Mouse (Mus musculus): ENCODE results near the gene Hand1. TPM values are rescaled to one million over a fixed set of nuclear protein-coding genes. Genes with fewer than 3 reads are reported as not detected.
"Not testable (repeated sequence)": the region's sequence is repeated elsewhere in the genome, so short reads cannot be mapped to it uniquely, and the experiment has no call there.

Gene Hand1
- total RNA-seq (2021) = not detected
- long read RNA-seq, experiment 1 = 0 reads
- long read RNA-seq, experiment 2 = 0 reads

DNA sequence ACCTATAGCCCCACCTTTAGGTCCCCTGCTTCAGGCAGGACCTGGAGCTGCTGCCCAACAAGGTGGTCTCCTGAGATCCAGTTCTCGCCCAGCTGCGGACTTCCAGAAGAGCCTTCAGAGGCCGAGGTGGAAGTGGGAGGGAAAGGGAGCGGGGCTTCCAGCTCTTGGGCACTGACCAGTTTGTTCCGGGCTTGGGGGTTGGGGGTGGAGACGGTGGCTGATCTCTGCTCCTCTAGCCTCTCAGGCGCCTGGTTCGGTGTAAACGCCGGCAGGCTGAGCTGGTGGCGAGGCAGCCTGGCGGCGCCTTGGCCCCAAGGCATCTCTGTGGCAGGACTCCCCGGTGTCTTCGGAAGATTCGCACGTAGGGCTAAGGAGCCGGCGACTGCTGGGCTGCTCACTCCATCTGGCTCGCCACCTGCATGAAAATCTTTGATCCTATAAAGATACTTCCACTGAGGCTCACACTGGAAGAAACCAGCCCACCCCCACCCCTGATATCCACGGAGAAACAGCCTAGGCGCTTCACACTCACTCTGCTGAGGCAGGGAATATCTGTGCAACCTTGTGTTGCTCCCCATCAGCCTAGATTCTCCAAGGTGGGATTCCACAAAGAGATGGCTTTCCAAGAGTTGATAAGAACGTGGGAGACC is at the start of gene Hand1:
Gene Hand1 (minus strand): TSS at position 267 of the 650 bp plus-strand sequence.
- TF ChIP-seq CTCF (conservative IDR thresholded peaks at IDR 0.05) = no peak
- H3K27ac ChIP-seq = no peak within 1 kb of the TSS
- no peak within 1 kb of the TSS for H3K4me3 ChIP-seq
- no peak for DNase-seq (ENCODE audit: low spot score in 2 of 2)

DNA sequence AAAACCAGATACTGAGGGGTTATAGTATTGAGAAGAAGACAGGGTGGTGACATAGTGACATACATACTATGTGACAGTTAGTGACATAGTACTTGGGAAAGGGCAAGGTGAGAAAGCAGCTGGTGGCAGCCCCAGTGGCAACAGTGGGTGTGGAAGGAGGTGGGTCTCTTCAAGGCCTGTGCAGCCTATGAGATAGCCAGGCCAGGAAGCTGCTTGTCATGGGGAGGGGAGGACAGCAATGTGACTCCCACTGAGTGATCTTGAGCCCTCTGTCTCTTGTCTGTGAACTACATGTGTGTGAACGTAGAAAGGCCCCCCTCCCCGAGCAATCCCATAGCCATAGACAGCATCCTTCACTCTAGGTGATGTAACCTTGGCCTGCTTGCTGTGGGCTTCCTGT is 43.5 kb upstream of the Hand1 start:
- Histone ChIP-seq H3K4me3 (no peak overlapping the region), H3K27ac (no peak overlapping the region)
- TF ChIP-seq CTCF (conservative IDR thresholded peaks at IDR 0.05) = no peak
- no peak for DNase-seq (ENCODE audit: low spot score in 2 of 2)

DNA sequence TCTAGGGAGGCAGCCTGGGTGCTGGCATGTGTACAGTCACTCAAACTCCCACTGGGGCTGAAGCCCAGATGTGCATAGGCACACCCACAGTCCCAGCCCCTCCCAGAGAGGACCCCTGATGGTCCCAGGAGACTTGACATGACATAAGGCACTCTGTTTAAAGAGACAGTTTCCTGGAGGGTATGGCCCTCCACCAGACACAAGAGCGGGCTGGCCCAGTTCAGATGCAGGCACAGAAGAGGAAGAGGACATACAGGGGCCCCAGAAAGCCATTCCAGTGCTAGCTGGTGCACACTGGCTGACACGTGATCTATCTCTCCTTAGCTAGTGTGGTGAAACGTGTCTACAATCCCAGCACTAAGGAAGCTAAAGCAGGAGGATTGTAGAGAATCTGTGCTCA is 40.4 kb upstream of the Hand1 start:
- TF ChIP-seq CTCF (conservative IDR thresholded peaks at IDR 0.05) = no peak
- no peak overlapping the region for H3K27ac ChIP-seq
- DNase-seq (ENCODE audit: low spot score in 2 of 2) = no peak
- H3K4me3 ChIP-seq = no peak overlapping the region

DNA sequence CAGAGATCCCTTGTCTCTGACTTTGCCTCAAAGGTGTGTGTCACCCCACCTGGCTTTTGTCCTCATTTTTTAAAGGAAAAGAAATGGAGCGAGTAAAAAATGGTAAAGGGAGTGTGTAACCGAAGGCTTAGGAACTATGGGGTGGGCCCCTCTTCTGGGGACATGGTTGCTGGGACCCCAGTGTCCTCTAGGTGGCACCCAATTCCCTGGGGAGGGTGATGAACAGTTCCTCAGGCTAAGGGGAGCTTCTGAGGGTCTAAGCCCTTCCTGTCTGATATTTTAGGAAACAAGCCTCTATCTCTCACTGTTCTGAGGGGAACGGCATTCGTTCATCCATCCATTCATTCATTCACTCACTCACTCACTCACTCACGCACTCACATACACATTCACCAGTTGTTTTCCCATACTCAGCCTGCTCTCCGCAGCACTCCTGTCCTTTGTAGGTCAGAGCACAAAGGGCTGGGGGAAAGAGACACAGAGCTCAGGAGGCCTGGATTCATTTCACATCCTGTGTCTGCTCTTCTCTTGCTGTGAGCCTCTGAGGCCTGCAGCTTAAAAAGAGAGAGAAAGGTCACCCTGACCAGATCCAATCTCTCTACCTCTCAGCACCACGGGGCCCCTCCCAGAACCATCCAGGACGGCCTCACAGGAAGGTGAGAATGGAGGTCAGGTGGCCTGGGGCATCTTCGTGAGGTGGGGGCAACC is 36.3 kb upstream of the Hand1 start:
- Histone ChIP-seq H3K27ac (no peak overlapping the region), H3K4me3 (no peak overlapping the region)
- peak; percentile 85 for TF ChIP-seq CTCF (conservative IDR thresholded peaks at IDR 0.05)
- DNase-seq (ENCODE audit: low spot score in 2 of 2) = peak in 1 of 2 experiments; percentile 17

DNA sequence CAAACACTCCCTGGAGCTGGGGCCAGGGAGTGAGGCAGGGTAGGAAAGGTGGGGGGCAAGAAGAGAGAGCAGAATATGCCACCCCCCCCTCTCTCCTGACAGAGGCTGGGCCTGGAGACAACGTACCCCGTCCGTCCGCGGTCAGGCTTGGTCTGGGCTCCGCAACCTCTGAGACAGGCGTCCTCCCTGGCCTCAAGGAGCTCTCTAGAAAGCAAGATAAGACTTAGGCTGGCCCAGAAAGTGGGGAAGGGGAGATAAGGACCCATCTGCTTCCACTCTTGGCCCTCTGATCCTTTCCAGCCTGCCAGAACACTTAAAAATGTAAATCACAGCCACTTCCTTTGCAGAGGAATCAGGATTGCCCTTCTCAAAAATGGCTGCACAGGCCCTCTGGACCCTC is 33.8 kb upstream of the Hand1 start:
- TF ChIP-seq CTCF (conservative IDR thresholded peaks at IDR 0.05) = no peak

DNA sequence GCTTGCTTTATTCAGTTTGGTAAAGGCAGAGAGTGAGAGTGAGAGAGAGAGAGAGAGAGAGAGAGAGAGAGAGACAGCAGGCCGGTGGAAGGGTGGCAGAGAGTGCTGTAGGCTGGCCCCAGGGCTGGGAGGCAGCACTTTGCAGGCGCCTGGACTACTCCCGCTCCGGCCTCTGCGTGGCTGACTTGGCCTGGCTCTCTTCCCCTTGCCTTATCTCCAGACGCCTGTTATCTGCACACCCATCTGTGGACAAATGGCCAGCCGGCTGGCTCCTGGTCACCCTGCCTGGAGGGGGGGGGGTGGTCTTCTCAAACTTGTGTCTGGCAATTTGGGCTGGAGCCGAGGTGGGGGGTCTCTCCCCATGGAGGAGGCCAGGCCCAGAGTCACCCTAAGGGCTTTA is 32.0 kb upstream of the Hand1 start:
- H3K4me3 ChIP-seq = no peak overlapping the region
- H3K27ac ChIP-seq = no peak overlapping the region
- no peak for TF ChIP-seq CTCF (conservative IDR thresholded peaks at IDR 0.05)
- no peak for DNase-seq (ENCODE audit: low spot score in 2 of 2)

More for the DNA sequence above, 33.8 kb upstream of the Hand1 start:
- DNase-seq (ENCODE audit: low spot score in 2 of 2) = no peak
- Histone ChIP-seq H3K27ac (no peak overlapping the region), H3K4me3 (no peak overlapping the region)

DNA sequence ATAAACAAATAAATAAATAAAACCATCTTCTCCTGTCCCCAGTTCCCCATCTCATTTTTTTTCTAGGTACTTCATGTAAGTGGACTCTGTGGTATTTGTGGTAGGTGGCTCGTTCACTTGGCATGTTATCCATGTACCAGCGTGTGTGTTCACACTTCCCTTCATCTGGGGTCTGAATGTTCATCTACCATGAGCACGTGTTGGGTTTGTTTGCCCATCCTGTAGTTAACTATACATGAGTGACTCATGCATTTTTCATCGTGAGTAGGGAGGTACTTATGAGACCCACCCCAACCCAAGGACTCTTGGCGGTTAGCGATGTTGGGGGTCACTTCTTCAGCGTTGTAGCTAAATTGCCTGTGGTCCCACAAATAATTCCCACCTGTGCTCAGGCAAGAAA is 29.5 kb upstream of the Hand1 start:
- no peak for TF ChIP-seq CTCF (conservative IDR thresholded peaks at IDR 0.05)
- H3K4me3 ChIP-seq = no peak overlapping the region
- no peak for DNase-seq (ENCODE audit: low spot score in 2 of 2)
- H3K27ac ChIP-seq = no peak overlapping the region

DNA sequence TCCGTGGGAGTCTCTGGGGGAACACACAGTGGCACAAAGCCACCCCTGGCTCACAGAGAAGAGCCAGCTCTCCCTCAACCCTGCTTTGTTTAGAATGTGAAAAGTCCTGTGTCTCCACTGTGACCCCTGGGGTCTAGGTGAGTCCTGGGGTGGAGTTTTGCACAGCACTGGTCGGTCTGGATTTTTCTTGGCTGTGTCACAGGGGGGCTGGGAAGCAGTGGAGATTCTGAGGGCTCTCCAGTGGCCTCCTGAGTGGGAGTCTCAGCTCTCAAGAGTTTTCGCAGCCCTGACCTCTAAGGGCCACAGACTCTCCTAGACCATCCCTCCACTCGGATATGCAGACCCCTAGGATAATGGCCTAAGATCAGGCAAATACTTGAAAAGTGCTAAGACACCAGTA is 25.1 kb upstream of the Hand1 start:
- Histone ChIP-seq H3K27ac (no peak overlapping the region), H3K4me3 (no peak overlapping the region)
- no peak for TF ChIP-seq CTCF (conservative IDR thresholded peaks at IDR 0.05)
- DNase-seq (ENCODE audit: low spot score in 2 of 2) = no peak

DNA sequence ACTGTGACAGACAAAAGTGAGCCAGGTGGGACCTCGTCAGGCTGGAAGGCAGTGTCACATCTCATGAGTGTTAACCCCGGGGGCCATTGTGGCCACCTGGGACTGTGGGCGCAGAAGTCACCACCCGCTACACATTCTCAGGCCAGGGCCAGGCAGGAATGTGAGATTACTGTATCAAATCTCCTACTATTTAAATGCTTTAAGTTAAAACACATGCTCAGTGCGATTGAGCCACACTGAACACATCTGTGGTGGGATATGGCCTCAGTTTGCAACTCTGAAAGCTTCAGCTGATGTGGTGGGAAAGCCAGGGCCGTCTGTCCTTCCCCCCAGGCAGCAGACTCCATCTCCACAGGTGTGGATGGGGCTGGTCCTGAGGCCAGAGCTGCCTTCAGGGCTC is 21.0 kb upstream of the Hand1 start:
- H3K27ac ChIP-seq = no peak overlapping the region
- no peak for DNase-seq (ENCODE audit: low spot score in 2 of 2)
- TF ChIP-seq CTCF (conservative IDR thresholded peaks at IDR 0.05) = no peak
- H3K4me3 ChIP-seq = no peak overlapping the region

DNA sequence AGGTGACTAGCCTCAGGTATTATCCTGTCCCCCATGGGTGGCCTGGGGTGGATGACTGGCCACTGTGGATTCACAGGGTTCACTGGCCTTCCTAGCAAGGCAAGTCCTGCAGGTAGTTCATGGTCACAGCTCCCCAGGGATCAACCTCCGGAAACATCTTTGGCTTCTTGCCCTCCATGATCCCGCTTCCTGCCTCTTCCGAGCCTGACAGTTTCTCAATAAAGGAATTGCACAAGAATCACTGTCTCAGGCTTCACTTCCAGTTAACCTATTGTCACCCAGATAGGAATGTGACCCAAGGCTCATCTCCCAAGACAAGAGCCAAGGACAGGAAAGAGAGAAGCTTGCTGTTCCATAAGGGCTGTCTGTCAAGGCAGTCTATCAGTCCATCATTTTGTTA is 18.3 kb upstream of the Hand1 start:
- no peak for DNase-seq (ENCODE audit: low spot score in 2 of 2)
- no peak for TF ChIP-seq CTCF (conservative IDR thresholded peaks at IDR 0.05)

DNA sequence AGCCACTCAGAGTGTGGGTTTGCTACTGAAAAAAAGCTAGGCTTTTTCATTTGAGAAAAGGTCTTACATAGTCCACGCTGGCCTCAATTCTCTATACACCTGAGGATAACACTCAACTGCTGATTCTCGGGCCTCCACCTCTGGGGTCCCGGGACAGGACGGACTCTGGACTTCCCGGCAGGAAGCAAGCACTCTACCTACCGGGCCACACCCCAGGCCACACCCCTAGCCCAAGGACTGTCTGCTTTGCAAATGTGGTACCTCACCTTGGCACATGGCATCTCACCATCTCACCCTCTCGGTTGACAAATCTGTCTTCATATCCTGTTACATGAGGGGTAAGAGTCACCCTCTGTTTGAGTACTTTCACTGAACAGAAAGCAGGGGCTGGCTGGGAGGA is 17.7 kb upstream of the Hand1 start:
- DNase-seq (ENCODE audit: low spot score in 2 of 2) = no peak
- no peak overlapping the region for H3K4me3 ChIP-seq
- no peak overlapping the region for H3K27ac ChIP-seq
- no peak for TF ChIP-seq CTCF (conservative IDR thresholded peaks at IDR 0.05)

More for the DNA sequence above, 18.3 kb upstream of the Hand1 start:
- Histone ChIP-seq H3K4me3 (no peak overlapping the region), H3K27ac (no peak overlapping the region)

DNA sequence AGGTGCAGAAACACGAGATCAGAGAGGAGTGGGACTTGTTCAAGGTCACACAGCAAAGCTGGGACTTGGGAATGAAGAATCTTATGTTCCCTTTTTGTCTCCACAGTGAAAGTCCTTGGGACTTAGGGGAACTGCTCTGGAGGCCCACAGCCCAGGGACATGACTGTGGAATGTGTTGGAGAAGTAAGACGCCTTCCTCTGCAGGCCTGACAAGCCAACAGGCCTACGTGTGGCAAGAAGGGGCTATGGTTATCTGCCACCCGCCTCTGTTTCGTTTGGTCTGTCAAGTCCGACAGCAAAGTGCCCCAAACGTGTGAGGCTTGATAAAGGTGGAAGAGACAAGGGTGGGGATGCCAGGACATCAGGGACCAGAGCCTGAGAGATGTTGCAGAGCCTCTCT is 14.8 kb upstream of the Hand1 start:
- no peak for DNase-seq (ENCODE audit: low spot score in 2 of 2)
- TF ChIP-seq CTCF (conservative IDR thresholded peaks at IDR 0.05) = no peak
- Histone ChIP-seq H3K4me3 (no peak overlapping the region), H3K27ac (no peak overlapping the region)

DNA sequence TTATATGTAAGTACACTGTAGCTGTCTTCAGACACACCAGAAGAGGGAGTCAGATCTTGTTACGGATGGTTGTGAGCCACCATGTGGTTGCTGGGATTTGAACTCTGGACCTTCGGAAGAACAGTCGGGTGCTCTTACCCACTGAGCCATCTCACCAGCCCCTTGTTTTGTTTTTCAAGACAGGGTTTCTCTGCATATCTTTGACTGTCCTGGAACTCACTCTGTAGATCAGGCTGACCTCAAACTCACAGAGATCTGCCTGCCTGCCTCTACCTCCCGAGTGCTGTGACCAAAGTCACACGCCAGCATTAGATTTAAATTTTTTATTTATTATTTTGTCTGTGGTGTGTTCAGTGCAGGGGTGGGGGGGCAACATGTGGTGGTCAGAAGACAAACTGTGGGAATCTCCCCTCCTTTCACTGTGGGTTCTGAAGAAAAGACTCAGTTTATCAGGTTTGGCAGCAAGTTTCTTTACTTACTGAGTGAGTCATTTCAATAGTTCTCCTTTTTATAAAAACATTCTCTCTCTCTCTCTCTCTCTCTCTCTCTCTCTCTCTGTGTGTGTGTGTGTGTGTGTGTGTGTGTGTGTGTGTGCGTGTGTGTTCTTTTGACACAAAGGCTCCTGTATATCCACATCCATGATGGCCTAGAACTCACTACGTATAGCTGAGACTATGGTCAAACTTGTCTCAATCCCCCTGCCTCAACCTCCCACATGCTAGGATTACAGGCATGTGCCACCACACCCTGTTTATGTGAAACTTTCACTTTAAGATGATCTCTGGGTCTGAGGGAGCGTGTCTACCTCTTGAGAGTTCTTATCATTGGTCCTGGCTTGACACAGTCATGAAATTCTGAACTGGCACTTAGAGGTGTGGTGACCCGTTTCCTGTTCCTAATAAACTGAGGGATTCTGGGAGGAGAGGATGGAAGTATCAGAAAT is 14.1 kb upstream of the Hand1 start:
- H3K27ac ChIP-seq; H3K4me3 ChIP-seq; DNase-seq (ENCODE audit: low spot score in 2 of 2): not testable (repeated sequence)
